Mouse (Mus musculus): Measurements from ENCODE around the gene Glt1d1. TPM values are rescaled to one million over a fixed set of nuclear protein-coding genes. Genes with fewer than 3 reads are reported as not detected.

Glt1d1 gene
- polyA plus RNA-seq, 2 experiments from 2014 or later = not detected

DNA sequence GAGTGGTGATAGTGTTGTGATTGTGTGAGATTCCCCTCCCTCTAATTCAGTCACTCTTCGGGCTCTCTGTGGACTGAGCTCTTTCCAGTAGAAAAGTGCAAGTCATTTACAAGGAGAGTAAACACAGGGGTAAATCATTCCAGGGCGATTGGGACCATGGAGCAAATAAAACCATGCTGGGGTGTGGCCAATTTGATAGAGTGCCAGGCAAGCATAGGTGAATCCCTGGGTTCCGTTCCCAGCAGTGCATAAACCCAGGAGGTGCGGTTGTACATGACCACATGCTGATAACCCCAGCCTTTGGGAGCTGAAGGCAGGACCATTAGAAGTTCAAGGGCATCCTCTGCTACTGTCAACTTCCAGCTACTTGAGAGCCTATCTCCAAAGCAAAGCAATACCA lies 1.1 kb downstream of the Glt1d1 start:
- ATAC-seq = no peak

DNA sequence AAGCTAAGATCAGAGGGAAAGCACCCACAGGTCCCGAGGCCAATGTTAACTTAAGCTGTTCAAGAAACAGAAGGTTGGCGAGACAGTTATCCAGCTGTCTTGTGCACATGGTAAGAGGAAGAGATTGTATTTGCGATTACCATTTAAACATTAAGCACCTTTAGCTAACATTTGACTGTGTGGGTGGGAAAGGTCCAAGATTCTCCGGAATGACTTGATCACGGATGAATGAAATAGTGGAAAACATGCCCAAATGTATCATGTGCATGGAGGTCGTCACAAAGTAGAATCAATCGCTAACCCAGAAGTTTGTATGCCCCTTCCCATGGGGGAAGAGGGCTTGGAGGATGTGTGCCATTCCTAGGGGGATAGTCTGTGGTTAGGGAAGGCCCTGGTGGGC lies 1.6 kb downstream of the Glt1d1 start:
- ATAC-seq = no peak

DNA sequence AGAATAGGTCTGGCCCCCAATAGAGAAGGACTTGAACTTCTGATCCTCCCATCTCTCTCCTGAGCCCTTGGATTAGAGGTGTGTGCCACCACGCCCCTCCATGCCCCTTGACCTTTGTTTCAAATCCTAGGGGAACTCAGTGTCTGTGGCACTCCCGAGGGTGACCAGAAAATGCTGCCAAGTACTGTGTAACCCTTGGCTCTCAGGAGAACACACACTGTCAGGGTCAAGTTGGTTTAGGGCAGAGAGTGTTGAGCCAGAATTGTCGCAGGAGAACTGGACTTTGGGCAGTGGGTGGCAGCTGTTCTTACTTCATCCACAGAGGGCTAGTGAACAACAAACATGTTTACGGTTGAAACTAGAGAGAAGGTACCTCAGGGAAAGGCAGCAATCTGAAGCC lies 5.6 kb downstream of the Glt1d1 start:
- ATAC-seq = no peak

DNA sequence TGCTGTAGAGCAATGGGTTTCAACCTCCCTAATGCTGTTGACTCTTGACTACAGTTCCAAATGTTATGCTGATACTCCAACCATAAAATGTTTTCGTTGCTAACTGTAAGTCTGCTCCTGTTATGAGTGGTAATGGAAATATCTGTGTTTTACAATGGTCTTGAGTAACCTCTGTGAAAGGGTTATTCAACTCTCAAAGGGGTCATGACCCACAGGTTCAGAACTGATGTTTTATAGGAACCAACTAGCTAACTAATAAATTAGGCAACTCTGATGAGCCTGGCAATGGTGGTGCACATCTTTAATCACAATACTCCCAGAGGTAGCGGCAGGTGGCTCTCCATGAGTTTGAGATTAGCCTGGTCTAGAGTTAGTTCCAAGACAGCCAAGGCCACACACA lies 6.1 kb downstream of the Glt1d1 start:
- ATAC-seq = no peak

DNA sequence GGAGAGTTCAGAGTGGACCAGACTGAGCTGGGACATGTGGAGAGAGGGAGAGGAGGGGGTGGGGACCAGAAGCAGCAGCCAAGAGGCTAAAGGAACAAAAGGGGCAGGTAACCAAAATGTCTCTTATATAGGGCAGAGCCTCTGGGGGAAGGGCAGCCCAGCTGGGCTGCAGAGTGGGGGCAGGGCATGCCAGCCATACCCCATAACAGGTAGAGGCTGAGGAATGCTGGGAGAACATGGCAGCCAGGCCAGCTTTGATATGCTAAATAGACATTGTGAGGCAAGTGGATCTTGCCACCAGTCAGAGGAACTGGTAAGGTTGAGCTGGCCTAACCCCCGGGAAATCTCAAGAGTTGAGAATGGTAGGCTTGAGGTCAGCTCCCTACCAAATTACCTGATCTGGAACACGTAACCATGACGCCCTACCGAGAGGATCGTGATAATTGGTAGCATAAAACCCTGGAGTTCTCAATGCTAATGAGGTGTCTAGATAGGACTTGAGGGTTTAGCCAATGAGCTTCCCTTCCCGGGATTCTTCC lies 7.1 kb downstream of the Glt1d1 start:
- no peak for ATAC-seq

DNA sequence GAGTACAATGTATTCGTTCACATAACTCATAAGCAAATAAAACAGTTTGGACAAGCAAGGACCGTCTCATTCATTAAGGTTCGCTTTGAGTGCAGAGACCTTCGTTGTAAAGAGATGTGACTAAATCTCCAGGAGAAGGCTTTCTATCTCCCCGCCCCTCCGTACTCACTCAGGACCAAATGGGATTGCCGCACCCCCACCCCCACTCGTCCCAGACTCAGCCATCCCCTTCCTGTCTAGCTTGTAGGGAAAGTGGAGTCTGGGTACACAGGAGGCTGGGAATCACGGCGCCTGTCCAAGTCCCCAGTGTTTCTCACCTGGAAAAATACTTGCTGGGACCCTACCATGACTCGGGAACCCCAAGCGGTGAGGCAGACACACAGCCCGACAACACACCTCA lies 7.6 kb downstream of the Glt1d1 start:
- ATAC-seq = no peak

DNA sequence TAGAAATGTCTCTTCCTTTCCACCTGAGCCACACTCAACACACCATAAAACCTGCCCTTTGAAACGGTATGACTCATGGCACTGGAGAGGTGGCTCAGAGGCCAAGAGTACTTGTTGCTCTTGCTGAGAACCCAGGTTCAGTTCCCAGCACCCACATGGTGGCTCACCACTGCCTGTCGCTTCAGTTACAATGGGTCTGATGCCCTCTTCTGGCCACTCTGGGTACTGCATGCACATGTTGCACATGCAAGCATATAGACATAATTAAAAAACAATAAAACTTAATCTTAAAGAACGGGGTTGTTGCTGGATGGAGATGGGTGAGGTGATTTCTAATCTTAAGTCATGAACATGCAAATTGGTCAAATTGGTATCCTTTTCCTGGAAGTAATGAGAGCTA lies 8.3 kb downstream of the Glt1d1 start:
- no peak for ATAC-seq

DNA sequence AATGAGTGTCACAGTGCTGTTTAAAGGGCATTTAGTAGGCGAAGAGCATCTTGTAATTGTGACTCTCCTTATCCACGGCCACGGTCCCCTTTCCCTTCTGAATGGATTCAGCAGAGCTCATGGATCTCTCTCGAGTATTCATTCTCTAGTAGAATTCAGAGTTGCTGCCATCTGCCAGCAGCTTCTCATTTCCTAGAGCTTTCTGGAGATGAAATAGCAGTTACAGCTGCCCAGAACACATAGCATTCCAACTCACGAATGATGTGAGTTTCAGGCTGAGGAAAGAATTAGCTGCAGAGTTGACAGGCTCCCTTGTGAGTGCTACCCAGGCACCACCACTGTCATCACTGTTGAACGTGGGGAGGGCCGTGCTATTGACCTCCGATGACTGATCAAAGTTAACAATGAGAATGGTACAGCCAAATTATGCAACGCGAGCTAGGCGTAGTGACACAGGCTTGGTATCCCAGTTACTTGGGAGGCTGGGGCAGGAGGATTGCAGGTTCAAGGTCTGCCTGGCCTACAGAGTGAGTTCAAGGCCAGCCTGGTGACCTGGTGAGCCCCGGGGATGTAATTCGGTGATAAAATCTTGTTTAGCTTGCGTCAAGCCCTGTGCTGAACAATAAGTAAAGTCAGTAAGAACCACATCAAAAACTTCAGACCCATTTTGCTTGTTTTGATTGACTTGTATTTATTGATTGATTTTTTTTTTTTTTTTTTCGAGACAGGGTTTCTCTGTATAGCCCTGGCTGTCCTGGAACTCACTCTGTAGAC lies 9.3 kb downstream of the Glt1d1 start:
- ATAC-seq = no peak

DNA sequence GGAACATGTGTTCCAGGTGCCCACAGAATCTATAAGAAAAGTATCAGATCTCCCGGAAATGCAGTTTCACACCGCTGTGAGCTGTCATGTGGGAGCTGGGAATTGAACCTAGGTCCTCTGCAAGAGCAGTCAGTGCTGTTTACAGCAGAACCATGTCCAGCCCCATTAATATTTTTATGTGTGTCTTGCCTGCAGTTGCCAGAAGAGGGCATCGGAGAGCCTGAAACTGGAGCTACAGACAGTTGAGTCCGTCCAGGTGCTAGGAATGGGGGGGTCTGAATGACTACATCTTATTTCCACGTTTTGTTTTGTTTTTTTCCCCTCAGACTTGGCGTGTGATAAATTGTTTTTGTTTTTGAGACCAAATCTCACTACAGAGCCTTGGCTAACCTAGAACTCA lies 16.0 kb downstream of the Glt1d1 start:
- no peak for ATAC-seq

DNA sequence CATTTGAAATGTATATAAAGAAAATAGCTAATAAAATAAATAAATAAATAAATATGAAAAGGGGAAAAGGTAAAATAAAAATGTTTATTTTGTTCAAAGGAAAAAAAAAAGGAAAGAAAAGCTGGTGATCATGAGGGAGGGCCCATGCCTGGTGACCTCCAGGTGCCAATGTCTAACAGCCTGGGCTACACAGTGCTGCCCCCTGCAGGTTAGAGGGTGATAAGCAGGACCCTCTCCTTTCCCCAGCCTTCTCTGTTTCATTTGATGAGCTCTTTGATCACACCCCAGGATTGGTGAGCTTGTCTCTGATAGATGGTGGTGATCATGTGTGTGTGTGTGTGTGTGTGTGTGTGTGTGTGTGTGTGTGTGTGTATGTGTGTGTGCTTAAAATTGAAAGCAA lies 17.0 kb downstream of the Glt1d1 start:
- ATAC-seq = no peak

DNA sequence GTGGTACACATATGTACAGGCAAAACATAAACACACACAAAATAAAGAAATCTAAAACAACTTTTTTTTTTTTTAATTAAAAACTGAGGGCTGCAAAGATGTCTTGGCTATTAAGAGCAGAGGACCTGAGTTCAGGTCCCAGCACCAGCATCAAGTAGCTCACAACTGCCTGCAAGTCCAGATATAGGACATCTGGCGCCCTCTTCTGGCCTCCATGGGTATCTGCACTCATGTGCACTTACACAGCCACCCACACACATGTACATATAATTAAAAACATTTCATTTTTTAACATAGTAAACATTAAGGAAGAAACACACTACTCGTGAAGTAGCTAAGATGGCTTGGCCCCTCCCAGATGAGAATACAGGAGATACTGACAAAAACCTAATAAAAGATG lies 26.2 kb downstream of the Glt1d1 start:
- ATAC-seq = no peak

DNA sequence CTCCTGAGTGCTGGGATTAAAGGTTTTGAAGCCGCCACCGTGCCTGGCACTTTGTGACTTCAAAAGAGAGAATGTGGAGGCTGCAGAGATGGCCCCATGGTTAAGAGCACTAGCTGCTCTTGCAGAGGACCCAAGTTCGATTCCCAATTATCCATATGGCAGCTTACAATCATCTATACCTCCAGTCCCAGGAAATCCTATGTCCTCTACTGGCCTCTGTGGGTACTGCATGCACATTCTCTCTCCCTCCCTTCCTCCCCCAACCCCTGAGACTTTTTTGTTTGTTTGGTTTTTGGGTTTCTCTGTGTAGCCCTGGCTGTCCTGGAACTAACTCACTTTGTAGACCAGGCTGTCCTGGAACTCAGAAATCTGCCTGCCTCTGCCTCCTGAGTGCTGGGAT lies 27.2 kb downstream of the Glt1d1 start:
- ATAC-seq = no peak

DNA sequence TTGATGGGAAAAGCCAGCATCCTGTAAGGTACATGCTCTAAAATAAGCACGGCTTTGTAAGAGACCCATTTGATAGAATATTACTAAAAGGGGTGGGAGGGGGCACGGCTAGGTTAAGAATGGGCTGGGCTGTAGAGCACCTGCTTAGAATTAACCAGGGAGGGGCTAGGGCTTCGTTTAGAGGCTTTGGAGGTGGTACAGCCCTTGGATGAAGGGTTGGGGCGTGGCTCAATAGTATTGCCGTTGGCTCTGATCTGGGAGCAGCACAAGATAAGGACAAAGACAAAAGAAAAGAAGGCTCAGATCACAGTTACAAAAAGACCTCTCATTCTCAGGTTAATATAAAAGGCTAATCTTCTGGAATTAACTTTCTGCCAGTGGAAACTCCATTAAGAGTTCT lies 28.2 kb downstream of the Glt1d1 start:
- no peak for ATAC-seq

DNA sequence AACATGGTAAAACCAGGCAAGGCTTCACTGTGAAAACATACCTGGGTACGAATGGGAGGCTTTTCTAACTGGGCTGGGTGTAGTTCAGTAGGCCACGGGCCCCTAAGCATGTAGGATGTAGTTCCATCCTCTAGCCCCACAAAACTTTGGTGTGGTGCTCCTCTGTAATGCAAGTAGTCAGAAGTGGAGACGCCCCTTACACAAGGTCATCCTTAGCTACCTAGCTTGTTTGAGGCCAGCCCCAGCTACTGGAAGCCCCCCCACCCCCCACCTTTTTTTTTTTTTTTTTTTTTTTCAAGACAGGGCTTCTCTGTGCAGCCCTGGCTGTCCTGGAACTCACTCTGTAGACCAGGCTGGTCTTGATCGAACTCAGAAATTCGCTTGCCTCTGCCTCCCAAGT lies 28.9 kb downstream of the Glt1d1 start:
- ATAC-seq = no peak

DNA sequence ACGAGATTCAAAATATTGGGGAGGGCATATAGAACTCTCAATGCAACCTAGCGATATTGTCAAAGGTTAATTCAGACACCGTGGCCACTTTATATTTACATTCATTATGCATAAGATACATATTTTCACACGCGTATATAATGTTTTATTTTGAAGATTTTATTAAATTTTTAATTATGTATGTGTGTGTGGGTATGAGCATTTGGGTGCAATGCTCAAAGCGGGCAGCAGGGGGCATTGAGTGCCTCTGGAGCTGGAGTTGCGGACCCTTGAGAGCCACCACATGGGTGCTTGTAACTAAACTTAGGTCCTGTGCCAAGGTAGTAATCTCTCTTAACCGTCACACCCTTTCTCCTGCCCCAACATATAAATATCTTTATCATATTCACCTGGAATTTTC lies 41.9 kb downstream of the Glt1d1 start:
- no peak for ATAC-seq

DNA sequence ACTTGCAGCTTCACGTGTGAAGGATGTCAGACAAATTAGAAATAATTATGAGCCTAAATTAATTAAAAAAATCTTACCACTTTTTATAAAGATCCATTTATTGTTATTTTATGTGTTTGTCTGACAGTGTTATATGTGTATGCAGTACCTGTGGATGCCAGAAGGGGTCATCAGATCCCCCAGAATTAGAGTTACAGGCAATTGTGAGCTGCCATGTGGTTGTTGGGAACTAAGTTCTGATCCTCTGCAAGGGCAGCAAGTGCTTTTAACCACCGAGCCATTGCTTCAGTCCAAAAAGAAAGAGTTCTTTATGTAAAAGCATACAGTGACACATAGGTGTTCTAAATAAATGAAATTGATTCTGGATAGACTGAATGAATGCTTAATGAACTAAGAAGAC lies 45.5 kb downstream of the Glt1d1 start:
- ATAC-seq = no peak

DNA sequence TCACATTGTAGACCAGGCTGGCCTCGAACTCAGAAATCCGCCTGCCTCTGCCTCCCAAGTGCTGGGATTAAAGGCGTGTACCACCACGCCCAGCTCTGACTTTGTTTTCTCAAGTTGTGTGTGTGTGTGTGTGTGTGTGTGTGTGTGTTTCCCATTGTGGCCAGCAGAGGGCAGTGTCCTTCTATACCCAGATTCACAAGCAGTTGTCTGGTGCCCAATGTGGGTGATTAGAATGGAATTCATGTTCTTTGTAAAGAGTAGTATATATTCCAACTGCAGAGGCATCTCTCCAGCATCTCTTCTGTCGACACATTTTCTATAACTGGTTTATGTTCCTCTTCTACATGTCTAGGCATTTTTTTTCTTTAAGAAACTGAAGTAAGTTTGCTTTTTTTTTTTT lies 46.4 kb downstream of the Glt1d1 start:
- no peak for ATAC-seq

DNA sequence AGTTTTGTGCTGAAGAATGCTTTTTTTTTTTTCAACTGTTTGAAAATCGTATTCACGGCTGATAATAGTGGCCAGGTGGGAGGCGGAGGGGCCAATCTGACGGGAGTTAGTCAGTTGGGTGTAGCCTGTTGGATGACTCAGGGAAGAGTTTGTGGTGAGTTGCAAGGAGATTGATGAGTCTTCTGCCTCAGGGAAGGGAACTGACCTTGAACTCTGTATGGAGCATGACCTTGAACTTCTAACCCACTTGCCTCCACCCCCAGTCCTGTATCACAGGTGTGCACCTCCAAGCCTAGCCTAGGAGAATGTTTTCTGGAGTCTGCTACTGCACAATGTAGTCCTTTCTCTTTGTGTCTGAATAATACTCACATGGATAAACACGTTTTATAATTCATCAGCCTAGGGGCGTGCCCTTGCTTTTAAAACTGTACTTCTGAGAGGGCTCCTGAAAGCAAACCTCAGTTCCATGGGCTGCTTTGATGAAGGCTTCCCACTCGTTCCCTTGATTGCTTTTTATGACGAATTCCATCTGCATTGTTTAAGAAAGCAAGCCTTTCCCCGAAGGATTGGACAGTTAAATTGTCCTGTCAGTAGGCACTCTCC lies 56.6 kb downstream of the Glt1d1 start:
- ATAC-seq = no peak

DNA sequence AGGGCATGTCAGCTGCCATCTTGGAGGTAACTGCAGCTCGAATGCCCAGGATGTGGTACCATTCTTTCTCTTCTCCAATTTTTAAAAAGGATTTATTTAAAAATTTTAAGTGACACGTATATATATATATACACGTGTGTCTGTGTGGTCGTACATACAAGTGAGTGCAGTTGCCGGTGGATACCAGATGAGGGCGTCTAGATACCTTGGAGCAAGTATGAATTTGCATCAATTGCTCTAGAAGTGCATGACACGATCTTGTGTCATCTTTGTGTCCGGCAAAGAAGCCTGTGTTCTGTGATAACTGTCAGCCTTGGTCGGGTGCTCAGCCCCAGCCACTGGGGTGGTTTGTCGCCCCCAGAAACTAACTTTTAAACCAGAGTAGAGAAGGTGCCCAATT lies 59.0 kb downstream of the Glt1d1 start:
- no peak for ATAC-seq

DNA sequence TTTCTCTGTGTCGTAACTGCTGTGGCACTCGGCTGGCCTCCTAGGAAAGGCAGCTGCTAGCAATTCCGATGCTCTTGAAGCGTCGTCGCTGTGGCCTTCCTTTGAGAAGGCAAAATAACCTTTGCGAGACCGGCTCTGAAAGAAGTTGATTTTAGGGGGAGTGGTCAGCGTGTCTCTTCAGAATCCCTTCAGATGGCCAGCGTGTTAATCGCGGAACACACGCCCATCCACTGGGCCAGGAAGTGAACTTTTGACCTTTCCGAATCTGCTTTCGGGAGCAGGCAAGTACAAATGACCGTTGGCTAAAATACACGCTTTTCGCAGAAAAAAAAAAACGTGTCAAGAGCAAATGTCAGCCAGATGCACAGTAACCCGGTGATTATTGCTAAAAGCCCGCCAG lies 59.5 kb downstream of the Glt1d1 start:
- ATAC-seq = no peak

DNA sequence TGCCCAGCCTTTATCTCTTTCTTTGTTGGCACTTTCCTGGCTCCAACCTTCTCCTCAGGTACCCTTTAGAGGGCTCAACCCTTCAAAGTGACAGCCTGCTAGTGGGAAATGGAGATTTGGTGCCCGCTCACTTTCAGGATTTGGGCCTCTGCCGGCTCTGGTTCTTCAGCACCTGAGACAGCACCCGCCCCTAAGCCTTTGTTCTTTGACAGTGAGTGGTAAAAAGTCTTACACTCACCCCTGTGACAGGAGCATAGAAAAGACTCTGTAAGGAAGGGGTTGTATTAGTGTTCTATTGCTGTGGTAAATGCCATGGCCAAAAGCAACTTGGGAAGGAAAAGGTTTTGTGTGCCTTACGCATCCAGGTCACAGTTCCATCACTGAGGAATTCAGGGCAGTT lies 63.8 kb downstream of the Glt1d1 start:
- no peak for ATAC-seq

DNA sequence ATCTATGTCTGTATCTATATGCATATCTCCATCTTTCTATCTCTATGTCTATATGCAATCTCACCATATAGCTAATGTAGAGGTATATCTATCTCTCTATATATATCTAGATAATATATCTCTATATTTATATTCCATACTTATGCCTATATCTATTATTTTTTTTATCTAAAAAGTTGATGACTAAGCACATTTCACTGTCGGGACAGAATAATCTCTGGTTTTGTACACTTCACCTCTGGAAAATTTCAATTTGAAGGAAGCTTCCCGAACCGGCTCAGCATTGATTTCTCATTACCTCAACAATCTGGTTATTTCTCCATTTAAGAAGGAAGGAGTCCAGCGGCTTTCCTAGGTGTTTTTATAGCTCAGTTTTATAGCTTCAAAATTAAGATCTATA lies 64.5 kb downstream of the Glt1d1 start:
- no peak for ATAC-seq

DNA sequence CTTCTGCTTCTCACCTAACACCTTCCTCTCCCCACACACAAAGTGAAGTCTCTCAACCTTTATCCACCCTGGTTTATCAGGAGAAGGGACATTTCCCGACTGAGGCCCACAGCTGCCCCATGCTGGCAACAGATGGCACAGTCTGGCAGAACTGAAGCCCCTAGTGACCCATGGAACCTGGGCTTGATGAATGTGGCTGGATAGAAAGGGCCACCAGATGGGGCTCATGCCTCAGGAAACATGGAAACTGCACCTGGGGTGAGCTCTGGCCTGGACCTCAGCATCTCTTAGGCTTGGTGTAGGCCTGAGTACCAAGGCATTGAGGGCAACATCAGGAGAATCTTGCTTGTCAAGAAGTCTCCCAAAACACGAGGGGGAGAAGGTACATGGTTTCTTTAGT lies 66.5 kb downstream of the Glt1d1 start:
- ATAC-seq = no peak

DNA sequence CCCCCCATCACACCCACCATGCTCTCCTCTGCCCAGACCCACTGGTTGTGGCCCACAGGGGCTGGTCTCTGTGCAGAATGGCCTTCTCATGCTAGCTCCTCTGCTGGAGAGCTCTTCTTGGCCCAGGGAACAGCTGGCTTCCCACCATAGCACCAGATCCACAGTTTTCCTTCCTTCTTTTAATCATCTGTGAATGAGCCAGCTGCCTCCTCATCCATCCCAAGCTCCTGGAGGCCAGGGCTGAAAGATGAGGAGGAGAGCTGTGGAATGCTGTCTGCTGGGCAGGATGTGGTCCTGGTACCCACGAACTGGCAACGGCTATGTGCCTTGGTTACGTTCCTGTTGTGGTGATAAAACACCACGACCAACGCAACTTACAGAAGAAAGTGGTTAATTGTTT lies 67.6 kb downstream of the Glt1d1 start:
- ATAC-seq = no peak

DNA sequence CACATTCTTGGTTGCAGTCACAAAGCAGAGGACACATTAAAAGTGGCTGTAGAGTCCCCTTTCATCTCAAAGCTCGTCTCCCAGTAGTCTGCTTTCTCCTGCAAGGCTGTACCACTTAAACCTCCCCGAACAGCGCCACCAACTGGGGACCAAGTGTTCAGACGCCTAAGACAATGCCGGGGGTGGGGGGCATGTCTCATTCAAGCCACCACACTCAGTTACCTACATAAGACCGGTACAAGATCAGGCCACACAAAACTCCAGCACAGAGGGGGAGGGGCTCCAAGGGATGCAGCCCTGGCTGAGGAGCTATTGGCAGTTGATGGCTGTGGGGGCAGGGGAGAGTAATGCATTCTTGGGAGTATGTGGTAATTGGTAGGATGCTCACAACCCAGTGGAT lies 68.1 kb downstream of the Glt1d1 start:
- ATAC-seq = no peak
